Mouse (Mus musculus) lung, adult 2 months (tissue): ENCODE results near the gene Hnrnpa2b1.

Experiments used
- CTCF ChIP-seq: fragments of 200-500 bp; IDR thresholded peaks from 2 replicates; pipeline ENCODE4 v1.5.1; 2011; ENCODE audit warnings: mild to moderate bottlenecking, low read length, control low read depth; ENCODE audit not compliant: insufficient read depth
- POLR2A ChIP-seq: fragments of 200-500 bp; IDR thresholded peaks from 2 replicates; pipeline ENCODE4 v1.6.1; 2011; ENCODE audit warnings: low read depth, mild to moderate bottlenecking, control low read depth, low read length, borderline replicate concordance; ENCODE audit errors: extremely low read depth

- TF ChIP-seq POLR2A (no peak), CTCF (no peak)
Observed at GRCm38 (mm10) chr6:51513745-51514144, 44.1 kb upstream of the Hnrnpa2b1 start.
